Mouse (Mus musculus) NIH3T3 (cell line): ENCODE data around the gene Pfdn6.
"Not testable (repeated sequence)": the region's sequence is repeated elsewhere in the genome, so short reads cannot be mapped to it uniquely, and the experiment has no call there.

ENCODE experiments used
- DNase-seq: peaks from one replicate; pipeline ENCODE4 v3.0.0-alpha.2; 2012; ENCODE audit warnings: low read depth

Pfdn6 gene

DNA sequence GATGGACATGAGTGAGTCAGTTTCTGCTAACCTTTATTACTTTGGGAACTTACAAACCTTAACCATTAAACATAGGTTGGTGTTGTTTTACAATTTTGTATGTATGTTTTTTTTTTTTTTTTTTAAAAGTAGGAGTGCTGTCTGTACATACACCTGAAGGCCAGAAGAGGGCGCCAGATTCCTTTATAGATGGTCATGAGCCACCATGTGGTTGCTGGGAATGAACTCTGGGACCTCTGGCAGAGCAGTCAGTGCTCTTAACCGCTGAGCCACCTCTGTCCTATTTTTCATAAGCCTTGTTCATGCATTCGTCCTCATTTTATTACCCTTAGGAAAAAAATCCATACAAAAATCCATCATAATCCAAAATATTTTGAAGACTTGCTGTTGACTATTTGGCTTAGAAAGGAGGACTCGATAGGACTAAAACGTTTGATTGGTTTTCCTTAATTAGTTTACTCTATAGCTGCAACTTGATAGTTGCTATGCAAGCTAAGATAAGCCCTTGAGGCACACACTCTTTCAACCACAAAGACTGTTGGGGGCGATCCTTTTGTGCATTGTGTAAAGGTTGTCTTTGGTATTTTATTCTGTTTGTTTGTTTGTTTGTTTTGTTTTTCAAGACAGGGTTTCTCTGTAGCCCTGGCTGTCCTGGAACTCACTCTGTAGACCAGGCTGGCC, 42.9 kb downstream of the Pfdn6 start:
- DNase-seq = peak; percentile 93

DNA sequence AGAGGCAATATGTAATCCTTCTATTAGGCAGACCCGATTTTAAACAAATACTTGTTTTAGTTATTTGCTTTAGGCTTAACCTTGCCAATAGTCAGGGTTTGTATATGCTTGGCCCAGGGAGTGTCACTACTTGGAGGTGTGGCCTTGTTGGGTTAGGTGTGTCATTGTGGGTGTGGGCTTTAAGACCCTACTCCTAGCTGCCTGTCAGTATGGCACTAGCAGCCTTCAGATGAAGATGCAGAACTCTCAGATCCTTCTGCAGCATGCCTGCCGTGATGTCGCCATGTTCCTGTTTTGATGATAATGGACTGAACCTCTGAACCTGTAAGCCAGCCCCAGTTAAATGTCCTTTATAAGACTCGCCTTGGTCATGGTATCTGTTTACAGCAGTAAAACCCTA, 47.1 kb downstream of the Pfdn6 start:
- DNase-seq = peak; percentile 1

DNA sequence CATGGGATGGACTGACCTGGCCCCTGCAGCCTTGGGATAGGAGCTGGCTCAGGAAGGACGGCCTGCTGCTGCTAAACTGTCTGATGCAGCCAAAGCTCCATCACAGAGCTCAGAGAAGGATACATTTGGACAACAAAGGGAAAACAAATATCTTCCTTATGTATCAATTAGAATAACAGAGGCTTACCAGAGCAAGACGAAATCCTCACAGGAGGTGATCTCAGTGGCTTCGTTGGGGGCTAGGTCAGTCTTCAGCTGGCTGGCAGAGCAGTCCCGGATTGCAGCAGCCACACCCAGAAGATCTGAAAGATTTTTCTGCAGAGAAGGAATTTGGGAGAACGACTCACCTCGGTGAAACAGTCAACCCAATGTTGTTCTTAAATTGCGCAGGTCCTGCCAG, 47.7 kb downstream of the Pfdn6 start:
- peak; percentile 40 for DNase-seq

DNA sequence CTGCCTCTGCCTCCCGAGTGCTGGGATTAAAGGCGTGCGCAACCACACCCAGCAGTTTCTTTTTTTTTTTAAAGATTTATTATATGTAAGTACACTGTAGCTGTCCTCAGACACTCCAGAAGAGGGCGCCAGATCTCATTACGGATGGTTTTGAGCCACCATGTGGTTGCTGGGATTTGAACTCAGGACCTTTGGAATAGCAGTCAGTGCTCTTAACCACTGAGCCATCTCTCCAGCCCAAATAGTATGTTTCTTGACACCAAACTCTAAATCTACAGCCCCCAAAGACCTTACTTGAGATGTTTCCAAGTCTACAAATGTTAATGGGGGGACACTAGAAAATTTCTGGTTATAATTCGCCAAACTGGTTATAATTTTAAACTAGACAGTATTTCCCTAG, 48.3 kb downstream of the Pfdn6 start:
- not testable (repeated sequence) for DNase-seq

DNA sequence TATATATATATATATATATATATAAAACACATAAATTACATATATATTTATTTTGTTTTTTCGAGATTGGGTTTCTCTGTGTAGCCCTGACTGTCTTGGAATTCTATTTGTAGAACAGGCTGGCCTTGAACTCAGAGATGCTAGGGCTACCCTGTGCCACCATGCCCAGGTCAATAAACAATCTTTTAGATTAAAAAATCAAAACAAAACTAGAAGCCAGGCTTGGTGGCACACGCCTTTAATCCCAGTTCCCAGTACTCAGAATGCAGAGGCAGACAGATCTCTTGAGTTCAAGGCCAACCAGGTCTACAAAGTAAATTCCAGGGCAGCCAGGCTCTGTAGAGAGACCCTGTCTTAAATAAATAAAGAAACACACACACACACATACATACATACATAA, 48.8 kb downstream of the Pfdn6 start:
- no peak for DNase-seq

DNA sequence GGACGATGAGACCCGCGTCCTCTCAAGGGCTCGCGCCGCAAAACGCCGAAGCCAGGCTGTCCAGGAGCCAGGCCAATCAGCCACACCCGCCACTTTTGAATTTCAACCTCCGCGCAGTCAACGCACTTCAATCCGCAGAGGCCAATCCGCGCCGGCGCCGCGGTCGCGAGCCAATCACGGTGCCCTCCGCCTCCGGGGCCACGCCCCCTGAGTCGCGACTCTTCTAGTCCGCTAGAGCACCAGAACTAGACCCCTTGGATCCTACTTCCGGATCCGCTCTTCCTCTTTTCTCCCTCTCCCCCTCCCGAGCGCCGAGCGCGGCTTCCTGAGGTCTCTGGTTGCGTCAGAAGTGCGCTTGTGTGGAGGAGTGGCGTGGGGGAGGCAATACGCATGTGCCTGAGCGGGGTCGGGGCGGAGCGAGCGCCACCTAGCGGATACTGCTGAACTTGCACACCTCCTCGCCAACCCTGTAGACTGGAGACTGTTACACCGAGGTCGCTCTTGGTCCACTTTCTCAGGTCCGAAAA, 49.5 kb downstream of the Pfdn6 start, which contains the start of gene Kifc1:
Gene Kifc1, minus strand, starts transcription at position 129 of the 527 bp plus-strand sequence.
- peak; percentile 100 for DNase-seq

DNA sequence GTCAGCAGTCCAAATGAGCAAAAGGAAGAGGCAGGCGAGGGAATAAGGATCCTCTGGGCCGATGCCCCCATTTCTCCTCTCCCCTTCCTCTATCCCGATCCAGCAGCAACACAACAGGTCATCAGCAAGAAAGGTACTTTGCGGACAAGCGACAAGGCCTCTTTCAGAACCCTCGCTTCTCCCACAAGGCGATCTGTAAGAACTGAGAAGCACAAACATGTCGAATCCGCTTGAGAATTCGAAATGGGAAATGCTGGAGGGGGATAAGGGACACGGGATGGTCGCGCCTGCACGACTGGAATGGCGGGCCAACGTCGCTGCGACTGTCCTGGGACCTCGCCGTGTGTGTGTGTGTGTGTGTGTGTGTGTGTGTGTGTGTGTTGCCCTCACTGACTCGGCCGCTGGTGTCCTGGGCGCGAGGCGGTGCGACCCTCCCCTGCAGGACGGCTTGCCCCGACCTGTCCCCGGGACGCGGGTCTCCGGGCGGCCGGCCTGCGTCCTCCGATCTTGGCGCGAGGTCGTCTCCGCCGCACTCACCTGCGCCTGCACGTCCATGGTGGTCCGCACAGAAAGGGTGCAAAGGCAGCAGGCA, 50.1 kb downstream of the Pfdn6 start:
- DNase-seq = not testable (repeated sequence)
